In the genomic region with DNA sequence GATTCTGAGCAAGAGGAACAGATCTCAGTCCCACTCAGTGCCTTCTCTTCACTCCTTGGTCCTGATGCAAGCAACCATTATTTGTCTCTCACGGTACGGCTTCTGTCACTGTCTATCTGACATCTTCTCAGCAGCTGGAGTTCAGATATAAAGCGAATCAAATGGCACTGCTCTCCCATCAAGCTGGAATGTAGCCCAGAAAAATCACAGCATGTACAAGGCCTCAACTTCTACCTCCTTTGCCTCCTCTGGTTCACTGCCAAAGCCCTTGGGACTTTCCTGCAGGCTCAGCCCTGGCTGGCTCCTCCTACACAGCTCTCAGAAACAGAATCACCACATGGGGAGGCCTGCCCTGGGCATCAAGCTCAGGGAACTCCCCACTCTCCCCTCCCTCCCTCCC, we compare ENCODE assay signal across 8 mouse cellular contexts.
DNase-seq lines count a peak whose midpoint lies in the region; ATAC-seq lines count a peak whose summit lies in the region.

No protein-coding gene starts in this region.

- no peak overlapping the region for H3K4me3 ChIP-seq in intestine, embryonic 15.5 days (replicated peaks)

- intact Hi-C loops in heart, postnatal 25 days (cut with DNase I): no loop called here

- no peak overlapping the region for H3K4me2 ChIP-seq in intestine, embryonic 15.5 days (replicated peaks)

- ATAC-seq in intestine, embryonic 15.5 days: peak; percentile 77
- no peak for ATAC-seq in granulocyte monocyte progenitor cell, adult 5-6 weeks (replicated peaks; ENCODE audit: poor library complexity, severe bottlenecking)

- H3K9ac ChIP-seq in intestine, embryonic 15.5 days: no peak overlapping the region

- H3K27me3 ChIP-seq in intestine, embryonic 15.5 days (replicated peaks): no peaks in the 10 kb centered on the region

- 0 out of 2 replicates have a peak, but pooled peaks cover 6% of the 10 kb centered on the region for H3K4me1 ChIP-seq in intestine, embryonic 15.5 days (replicated peaks)

- H3K9me3 ChIP-seq in intestine, embryonic 15.5 days: no peaks in the 10 kb centered on the region

- DNase-seq in heart, adult 11 months: peak; percentile 94
- DNase-seq in heart, postnatal 25 days (ENCODE audit: low spot score): no peak
- peak; percentile 55 for DNase-seq in urinary bladder, postnatal 14 days (ENCODE audit: low spot score)
- no peak for DNase-seq in urinary bladder, adult 2 months (ENCODE audit: low spot score)
- DNase-seq in lung, postnatal 4 days: peak; percentile 43 to 77
- no peak for DNase-seq in thymus, postnatal 25 days

- WGBS in intestine, embryonic 15.5 days: 33% methylated on average over 3 of the region's 3 CpGs

- no peak overlapping the region for H3K27ac ChIP-seq in intestine, embryonic 15.5 days

- no peaks in the 10 kb centered on the region for H3K36me3 ChIP-seq in intestine, embryonic 15.5 days

Comparison
In these comparisons a context has a peak if more than half of its experiments do, and no peak if none do; other contexts are left out.
1. DNase-seq: peak in heart, adult 11 months (single experiment), urinary bladder, postnatal 14 days (single experiment) and lung, postnatal 4 days (2 of 2); none in heart, postnatal 25 days (single experiment), urinary bladder, adult 2 months (single experiment) and thymus, postnatal 25 days (single experiment).